Mouse (Mus musculus): ENCODE results near the gene Vmn1r167.
"Not testable (repeated sequence)": the region's sequence is repeated elsewhere in the genome, so short reads cannot be mapped to it uniquely, and the experiment has no call there.

The Vmn1r167 gene

GRCm38 (mm10) chr7:23507106-23507505 lies at the start of gene Vmn1r167:
Vmn1r167 (minus strand) TSS chr7:23507206.
- DNase-seq = not testable (repeated sequence)

DNA sequence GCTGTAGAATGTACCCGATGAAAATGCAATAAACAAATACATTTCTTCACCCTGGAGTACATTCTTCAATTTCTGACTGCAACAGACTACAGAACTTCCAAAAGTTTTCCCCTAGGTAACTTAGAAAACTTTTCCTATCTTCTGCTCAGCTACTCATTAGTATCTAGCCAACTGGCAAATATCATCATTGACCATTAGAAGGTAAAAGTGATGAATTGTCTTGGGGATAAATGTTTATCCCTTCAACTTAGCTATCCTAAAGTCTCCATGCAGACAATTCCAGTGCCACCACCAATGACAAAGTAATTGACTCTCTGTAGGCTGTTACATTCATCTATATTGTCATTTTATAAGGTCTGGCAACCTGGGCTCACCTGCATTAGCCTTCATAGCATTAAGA lies 32.4 kb upstream of the Vmn1r167 start, which contains the start of gene Vmn1r168:
Gene Vmn1r168 (plus strand): TSS at position 301 of the 400 bp plus-strand sequence.
- DNase-seq = not testable (repeated sequence)

DNA sequence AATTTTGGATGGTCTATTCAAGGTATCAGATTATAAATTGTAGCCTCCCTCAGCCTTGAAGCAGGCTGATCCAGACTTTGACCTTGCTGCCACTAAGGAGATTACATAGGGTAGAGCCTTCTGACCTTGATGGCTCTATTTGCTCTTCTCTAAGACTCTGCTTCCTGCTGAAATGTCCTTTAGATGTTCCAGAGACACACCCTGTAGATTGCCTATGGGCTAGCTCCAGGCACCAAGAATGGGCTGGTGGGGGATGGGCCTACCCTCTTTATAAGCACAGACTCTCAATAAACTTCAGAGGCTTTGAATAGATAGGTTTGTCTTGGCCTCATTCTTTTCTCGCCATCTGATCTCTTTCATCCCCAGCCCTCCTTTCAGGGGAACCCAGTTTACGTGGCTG lies 34.1 kb downstream of the Vmn1r167 start:
- not testable (repeated sequence) for DNase-seq

DNA sequence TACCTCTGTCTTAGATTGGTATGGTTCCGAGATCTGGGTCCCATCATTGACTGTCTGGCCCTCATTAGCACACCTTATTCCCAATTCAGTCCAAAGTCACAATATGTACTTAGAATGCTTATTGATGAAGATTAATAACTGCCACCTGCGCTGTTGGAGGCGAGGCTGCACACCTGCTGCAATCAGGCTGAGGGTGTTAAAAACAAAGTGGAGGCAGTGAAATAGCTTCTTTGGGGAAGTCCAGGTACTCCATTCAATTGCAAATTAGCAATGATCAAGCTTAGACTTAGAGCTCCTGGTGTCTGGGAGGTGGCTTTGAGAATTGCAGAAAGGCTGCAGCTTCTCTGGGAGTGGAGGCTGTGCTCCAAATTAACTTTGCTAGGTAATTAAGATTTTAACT lies 36.2 kb downstream of the Vmn1r167 start:
- DNase-seq = not testable (repeated sequence)

DNA sequence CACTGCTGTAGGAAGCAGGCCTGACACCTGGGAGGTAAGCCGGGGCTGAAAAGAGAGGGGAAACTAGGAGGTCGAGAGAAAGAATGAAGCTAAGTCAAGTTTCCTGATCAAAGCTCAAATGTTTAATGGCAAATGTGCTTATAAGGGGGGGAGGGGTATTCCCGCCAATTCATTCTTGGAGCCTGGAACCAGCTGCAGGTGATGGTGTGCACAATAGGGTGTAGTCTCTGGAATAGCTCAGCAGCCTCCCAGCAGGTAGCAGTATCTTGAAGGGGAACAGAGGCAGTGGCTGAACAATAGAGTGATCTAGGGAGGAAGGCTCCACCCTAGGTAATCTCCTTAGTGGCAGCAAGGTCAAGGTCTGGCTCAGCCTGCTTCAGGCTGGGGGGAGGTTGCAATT lies 36.8 kb downstream of the Vmn1r167 start:
- not testable (repeated sequence) for DNase-seq
